Mouse (Mus musculus) liver, embryonic 11.5 days (tissue): ENCODE data around the gene Pglyrp1. TPM values are rescaled to one million over a fixed set of nuclear protein-coding genes. Genes with fewer than 3 reads are reported as not detected.
"Not testable (repeated sequence)": the region's sequence is repeated elsewhere in the genome, so short reads cannot be mapped to it uniquely, and the experiment has no call there.

Experiments
- ATAC-seq: fragments of 200-750 bp; cut with Nextera tagmentation; replicated peaks from 2 replicates; pipeline ENCODE4 v1.8.0; 2017; ENCODE audit warnings: moderate number of reproducible peaks, mild to moderate bottlenecking, moderate TSS enrichment, moderate library complexity; ENCODE audit not compliant: low FRiP score
- DNase-seq: peaks from one replicate; pipeline ENCODE4 v3.0.0-alpha.2; 2017; ENCODE audit warnings: low spot score
- H3K27ac ChIP-seq: fragments of 300-500 bp; sonication (generic); 2 replicates; pipeline ENCODE4 v1.5.1; 2014; ENCODE audit warnings: mild to moderate bottlenecking, low read depth, low read length, control low read depth
- H3K27me3 ChIP-seq: fragments of 300-500 bp; sonication (generic); replicated peaks from 2 replicates; pipeline ENCODE4 v1.6.1; 2014; ENCODE audit warnings: low read length, mixed read lengths; ENCODE audit not compliant: control insufficient read depth, insufficient read depth
- H3K36me3 ChIP-seq: fragments of 300-500 bp; sonication (generic); 2 replicates; pipeline ENCODE4 v1.6.1; 2014; ENCODE audit warnings: mild to moderate bottlenecking, low read length, moderate library complexity, mixed read lengths; ENCODE audit not compliant: control insufficient read depth, insufficient read depth
- H3K4me1 ChIP-seq: fragments of 300-500 bp; sonication (generic); replicated peaks from 2 replicates; pipeline ENCODE4 v1.6.1; 2014; ENCODE audit warnings: low read length, mixed read lengths; ENCODE audit not compliant: control insufficient read depth, insufficient read depth
- H3K4me2 ChIP-seq: fragments of 300-500 bp; sonication (generic); 2 replicates; pipeline ENCODE4 v1.6.1; 2014; ENCODE audit warnings: mild to moderate bottlenecking, control low read depth, moderate library complexity
- H3K4me3 ChIP-seq: fragments of 300-500 bp; sonication (generic); 2 replicates; pipeline ENCODE4 v1.5.1; 2014; ENCODE audit warnings: low read depth, low read length, control low read depth
- H3K9ac ChIP-seq: fragments of 300-500 bp; sonication (generic); 2 replicates; pipeline ENCODE4 v1.6.1; 2014; ENCODE audit warnings: low read depth, low read length, control low read depth
- H3K9me3 ChIP-seq: fragments of 300-500 bp; sonication (generic); 2 replicates; pipeline ENCODE4 v1.6.1; 2016; ENCODE audit warnings: low read length, inconsistent platforms, mixed read lengths; ENCODE audit not compliant: control insufficient read depth
- WGBS: fragments of 180-500 bp; shearing (Covaris S2); extraction: QIAGEN DNeasy Blood & Tissue Kit; methylation state at CpG from one replicate; pipeline ENCODE4 v1.1.7; 2014; 5-methylcytosine and 5-hydroxymethylcytosine counted together
- polyA plus RNA-seq: library from polyadenylated mRNA; unstranded; fragments of >200 nt; fragmentation: Nextera tagmentation; extraction: Ambion mirVana; gene quantifications from 2 replicates; pipeline ENCODE4 v1.2.1, GENCODE M21; 2014

The Pglyrp1 gene
- 7.9 TPM in 2 replicates for polyA plus RNA-seq

DNA sequence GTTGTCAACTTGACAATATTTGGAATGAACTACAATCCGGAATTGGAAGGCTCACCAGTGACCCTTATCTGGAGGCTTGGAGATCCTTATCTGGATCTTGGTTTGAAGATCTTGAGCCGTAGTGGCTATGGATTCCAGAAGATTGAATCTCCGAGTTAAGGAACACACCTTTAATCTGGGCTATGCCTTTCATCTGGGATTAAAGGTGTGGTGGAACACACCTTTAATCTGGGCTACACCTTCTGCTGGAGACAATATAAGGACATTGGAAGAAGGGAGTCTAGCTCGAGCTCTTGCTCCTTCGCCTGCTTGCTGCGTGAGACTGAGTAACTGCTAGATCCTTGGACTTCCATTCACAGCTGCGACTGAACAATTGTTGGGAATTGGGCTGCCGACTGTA, at the start of gene Pglyrp1:
Pglyrp1 (plus strand) TSS at position 301 of the 400 bp plus-strand sequence.
- DNase-seq, H3K27ac ChIP-seq, ATAC-seq, H3K4me1 ChIP-seq, H3K27me3 ChIP-seq, H3K9ac ChIP-seq, H3K9me3 ChIP-seq, H3K36me3 ChIP-seq, H3K4me3 ChIP-seq, H3K4me2 ChIP-seq: not testable (repeated sequence)
- WGBS: 80% methylated on average over 1 of the region's 8 CpGs

DNA sequence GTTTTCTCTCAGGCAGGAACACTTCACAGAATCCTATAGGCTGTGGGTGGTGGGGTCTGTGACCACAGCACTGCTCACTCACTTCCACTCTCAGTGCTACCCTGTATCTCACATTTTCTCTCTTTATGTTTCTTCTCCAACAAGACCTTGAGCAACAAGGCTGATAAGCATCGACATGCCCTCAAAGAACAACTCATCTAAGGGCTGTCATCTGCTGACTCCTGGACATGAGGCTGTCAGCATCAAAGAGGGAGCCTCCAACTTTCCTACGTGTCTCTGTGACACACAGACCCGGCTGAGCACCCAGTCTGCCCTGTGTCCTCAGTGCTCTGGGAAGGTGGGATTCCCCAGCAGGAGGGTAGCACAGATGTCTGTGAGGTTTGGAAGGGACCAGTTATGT, 49.6 kb upstream of the Pglyrp1 start, which contains the start of gene Psg17:
Psg17 (minus strand) TSS at position 101 of the 400 bp plus-strand sequence.
- DNase-seq (no peak), ATAC-seq (no peak)
- 59% methylated on average over 3 of the region's 3 CpGs for WGBS
- no peaks in the 10 kb centered on the region for H3K36me3 ChIP-seq
- H3K27me3 ChIP-seq: no peaks in the 10 kb centered on the region
- H3K9ac ChIP-seq: no peak within 1 kb of the TSS
- H3K27ac ChIP-seq: no peak within 1 kb of the TSS
- no peaks in the 10 kb centered on the region for H3K4me1 ChIP-seq
- no peak within 1 kb of the TSS for H3K4me2 ChIP-seq
- H3K9me3 ChIP-seq: no peaks in the 10 kb centered on the region
- H3K4me3 ChIP-seq: no peak within 1 kb of the TSS

DNA sequence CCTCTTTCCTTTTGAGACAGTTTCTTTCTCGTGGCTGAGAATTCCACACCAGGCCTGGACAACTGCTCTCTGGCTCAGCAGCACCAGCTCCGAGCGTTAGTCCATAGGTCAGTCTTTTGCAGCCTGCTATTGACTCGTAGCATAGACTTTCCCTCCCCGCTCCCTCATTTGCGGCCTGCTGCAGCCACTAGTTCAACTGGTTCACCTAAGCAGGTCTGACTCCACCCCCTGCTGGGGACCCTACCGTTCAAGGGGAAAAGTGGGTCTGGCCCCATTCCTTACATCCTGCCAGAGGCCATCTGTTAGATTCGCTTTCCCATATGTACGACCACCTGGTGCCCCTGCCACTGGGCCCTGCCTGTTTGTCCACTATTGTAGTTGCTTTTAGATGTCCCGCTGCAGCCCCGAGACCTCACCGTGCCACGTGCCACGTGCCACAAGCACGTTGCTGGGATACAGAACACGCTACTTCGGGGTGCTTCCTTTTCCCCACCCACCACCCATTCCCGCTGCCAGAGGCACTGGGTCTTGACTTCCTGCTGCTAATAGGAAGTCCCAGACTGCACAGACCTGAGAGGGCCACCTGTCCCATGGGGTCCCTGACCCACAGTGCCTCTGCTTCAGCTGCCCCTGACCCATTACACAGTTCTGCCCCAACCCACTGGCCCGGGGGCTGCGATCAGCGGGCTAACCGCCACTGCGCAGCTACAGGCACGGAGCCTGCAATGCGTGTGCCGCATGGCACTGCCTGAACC, 43.2 kb upstream of the Pglyrp1 start:
- H3K9ac ChIP-seq: no peak overlapping the region
- 68% methylated on average over 26 of the region's 26 CpGs for WGBS
- H3K27ac ChIP-seq: no peak overlapping the region
- ATAC-seq (no peak; the same call in none of the 2 replicates), DNase-seq (no peak)
- H3K36me3 ChIP-seq: no peaks in the 10 kb centered on the region
- H3K9me3 ChIP-seq: no peaks in the 10 kb centered on the region
- H3K4me2 ChIP-seq: no peak overlapping the region
- no peaks in the 10 kb centered on the region for H3K27me3 ChIP-seq
- no peaks in the 10 kb centered on the region for H3K4me1 ChIP-seq
- no peak overlapping the region for H3K4me3 ChIP-seq

DNA sequence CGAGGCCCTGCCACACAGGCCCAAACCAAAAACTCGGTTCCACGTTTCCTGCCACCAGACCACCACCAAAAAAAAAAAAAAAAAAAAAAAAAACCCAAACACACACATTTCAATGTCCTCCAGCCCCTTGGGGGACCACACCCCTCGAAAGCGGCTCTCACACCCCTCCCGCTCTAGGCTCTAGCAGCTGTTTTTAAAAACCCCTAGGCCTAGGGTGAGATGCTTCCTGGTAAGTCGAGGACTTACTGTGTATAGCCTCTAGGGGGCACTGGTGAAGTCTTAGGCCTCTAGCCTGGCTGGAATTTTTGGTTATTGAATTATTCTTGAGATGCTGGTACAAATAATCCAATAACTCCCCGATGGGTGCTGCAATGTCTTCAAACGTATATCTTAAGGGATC, 42.5 kb upstream of the Pglyrp1 start:
- Histone ChIP-seq H3K27ac (no peak overlapping the region), H3K4me3 (no peak overlapping the region), H3K36me3 (no peaks in the 10 kb centered on the region), H3K4me1 (no peaks in the 10 kb centered on the region), H3K4me2 (no peak overlapping the region), H3K9ac (no peak overlapping the region), H3K27me3 (no peaks in the 10 kb centered on the region), H3K9me3 (no peaks in the 10 kb centered on the region)
- ATAC-seq: no peak
- WGBS: 64% methylated on average over 9 of the region's 9 CpGs
- DNase-seq: no peak

DNA sequence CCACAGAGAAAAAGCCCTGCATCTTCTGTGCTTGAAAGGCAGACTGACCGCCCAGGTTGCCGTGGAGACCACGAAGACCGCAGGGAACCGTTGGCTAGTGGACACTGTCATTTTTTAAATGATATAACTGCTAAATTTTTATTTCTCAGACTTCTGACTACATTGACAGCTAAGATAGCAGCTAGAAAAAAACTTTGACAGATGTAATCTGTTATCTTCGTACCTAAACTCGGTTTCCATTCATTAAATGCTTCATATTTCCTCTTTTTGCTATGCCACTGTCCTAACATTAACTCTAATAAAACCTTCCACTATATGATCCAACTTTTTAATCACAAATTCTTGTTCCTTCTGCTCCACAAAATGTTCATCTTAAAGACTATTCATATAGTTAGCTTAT, 41.6 kb upstream of the Pglyrp1 start:
- ATAC-seq: no peak
- WGBS: 86% methylated on average over 7 of the region's 7 CpGs
- Histone ChIP-seq H3K4me3 (no peak overlapping the region), H3K36me3 (no peaks in the 10 kb centered on the region), H3K4me2 (no peak overlapping the region), H3K27me3 (no peaks in the 10 kb centered on the region), H3K4me1 (no peaks in the 10 kb centered on the region), H3K27ac (no peak overlapping the region), H3K9ac (no peak overlapping the region), H3K9me3 (no peaks in the 10 kb centered on the region)
- no peak for DNase-seq

DNA sequence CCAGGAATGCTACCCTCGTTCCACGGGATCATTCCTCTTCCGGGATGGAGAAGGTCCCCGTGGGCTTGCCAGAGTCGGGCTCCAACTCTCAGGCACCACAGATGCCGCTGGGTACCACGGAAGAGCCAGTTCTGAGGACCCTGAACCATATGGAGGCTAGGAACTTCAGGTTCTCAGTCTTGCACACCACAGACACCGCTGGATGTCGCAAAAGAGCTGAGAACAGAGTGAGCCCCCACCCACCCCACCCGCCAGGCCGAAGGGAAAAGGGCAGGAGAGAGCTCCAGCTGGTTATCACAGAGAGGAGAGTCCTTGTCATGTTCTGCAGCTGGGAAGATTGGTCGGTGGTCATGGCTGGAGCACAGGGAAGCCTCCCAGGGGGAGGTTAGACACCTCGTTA, 38.8 kb upstream of the Pglyrp1 start:
- Histone ChIP-seq H3K4me2 (no peak overlapping the region), H3K36me3 (no peaks in the 10 kb centered on the region), H3K9me3 (no peaks in the 10 kb centered on the region), H3K9ac (no peak overlapping the region), H3K4me3 (no peak overlapping the region), H3K27ac (no peak overlapping the region), H3K4me1 (no peaks in the 10 kb centered on the region), H3K27me3 (no peaks in the 10 kb centered on the region)
- ATAC-seq (no peak), DNase-seq (no peak)
- WGBS: 39% methylated on average over 13 of the region's 13 CpGs

DNA sequence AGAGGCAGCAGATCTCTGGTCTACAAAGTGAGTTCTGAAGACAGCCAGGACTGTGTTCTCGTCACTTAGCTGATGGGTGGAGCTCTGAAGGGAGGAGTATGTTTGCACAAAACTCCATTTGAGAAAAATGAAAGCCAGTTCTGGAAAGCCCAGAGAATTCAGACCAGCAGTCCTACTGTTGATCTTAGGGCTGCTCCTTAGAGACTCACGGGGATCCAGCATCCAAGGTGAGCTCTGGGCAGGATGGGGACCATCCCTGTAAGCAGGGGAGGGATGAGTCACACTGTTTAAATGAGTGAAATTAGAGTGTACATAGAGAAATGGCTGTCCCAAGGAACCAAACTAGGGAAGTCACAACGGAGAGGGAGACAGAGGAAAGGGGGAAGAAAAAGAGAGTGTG, 31.3 kb upstream of the Pglyrp1 start, which contains the start of gene Mill2:
Mill2 (plus strand) TSS at position 102 of the 400 bp plus-strand sequence.
- H3K4me3 ChIP-seq: peak within 1 kb of the TSS; percentile 44
- H3K27ac ChIP-seq: peak within 1 kb of the TSS; percentile 55
- ATAC-seq: peak; percentile 5; the same call in 1 of the 2 replicates
- no peaks in the 10 kb centered on the region for H3K4me1 ChIP-seq
- WGBS: 17% methylated on average over 3 of the region's 3 CpGs
- peak within 1 kb of the TSS; percentile 63 for H3K4me2 ChIP-seq
- H3K27me3 ChIP-seq: no peaks in the 10 kb centered on the region
- no peaks in the 10 kb centered on the region for H3K9me3 ChIP-seq
- 0 out of 2 replicates have a peak within 1 kb of the TSS, but pooled peaks have one; percentile 40 for H3K9ac ChIP-seq
- no peaks in the 10 kb centered on the region for H3K36me3 ChIP-seq
- DNase-seq: no peak

DNA sequence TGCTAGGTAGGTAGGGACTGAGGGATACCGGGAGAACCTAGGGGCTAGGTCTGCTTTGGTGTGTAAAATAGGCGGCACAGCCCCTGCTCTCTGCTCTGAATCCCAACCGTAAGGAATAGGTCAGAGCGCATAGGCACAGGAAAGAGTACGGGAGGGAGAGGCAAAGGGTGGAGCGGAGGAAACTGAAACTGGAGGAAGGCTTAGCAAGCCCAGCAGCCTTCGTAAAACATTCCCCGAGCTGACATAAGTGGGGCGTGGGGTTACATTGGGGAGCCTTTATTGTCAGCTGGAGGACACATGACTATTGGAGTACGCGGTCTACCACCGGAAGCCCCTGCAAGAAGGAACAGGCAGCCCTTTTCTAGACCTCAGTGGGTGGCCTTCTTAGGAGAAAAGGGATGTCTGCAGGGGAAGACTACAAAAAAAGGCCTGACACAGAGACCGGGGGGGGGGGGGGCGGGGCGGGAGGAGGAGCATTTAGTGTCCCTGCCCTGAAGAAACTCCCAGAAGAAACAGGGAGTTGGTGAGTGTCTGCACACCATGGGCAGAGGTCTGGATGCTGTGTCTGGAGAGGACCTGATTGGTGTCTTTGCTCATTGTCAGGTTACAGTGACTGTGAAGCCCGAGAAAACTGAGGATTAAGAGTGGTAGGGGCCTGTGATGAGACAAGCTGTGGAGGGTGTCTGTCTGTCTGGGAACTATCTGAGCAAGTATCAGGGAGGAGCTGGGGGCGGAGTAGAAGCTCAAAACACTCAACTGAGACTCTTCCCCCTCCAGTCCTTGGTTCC, 30.6 kb upstream of the Pglyrp1 start:
- Histone ChIP-seq H3K36me3 (no peaks in the 10 kb centered on the region), H3K4me3 (peak overlapping the region; percentile 44), H3K27me3 (no peaks in the 10 kb centered on the region), H3K4me1 (no peaks in the 10 kb centered on the region), H3K27ac (peak overlapping the region; percentile 55), H3K9me3 (no peaks in the 10 kb centered on the region), H3K9ac (0 out of 2 replicates have a peak overlapping the region, but pooled peaks have one; percentile 40), H3K4me2 (peak overlapping the region; percentile 63)
- WGBS: 5% methylated on average over 14 of the region's 17 CpGs
- DNase-seq (peak; percentile 54), ATAC-seq (peak; percentile 57)
